Mouse (Mus musculus): ENCODE data around the gene Vmn1r74. TPM values are rescaled to one million over a fixed set of nuclear protein-coding genes. Genes with fewer than 3 reads are reported as not detected.
"Not testable (repeated sequence)": the region's sequence is repeated elsewhere in the genome, so short reads cannot be mapped to it uniquely, and the experiment has no call there.

The Vmn1r74 gene
- not detected for total RNA-seq (2021)
- long read RNA-seq, experiment 1: 0 reads
- long read RNA-seq, experiment 2: 0 reads

GRCm38 (mm10) chr7:11833680-11834079 is at the start of gene Vmn1r74:
Gene Vmn1r74, plus strand, starts transcription at chr7:11833980.
- no peak for DNase-seq (ENCODE audit: low spot score in 2 of 2)

GRCm38 (mm10) chr7:11813751-11814150 is 20.0 kb upstream of the Vmn1r74 start:
- no peak for DNase-seq (ENCODE audit: low spot score in 2 of 2)

GRCm38 (mm10) chr7:11822166-11822565 is 11.6 kb upstream of the Vmn1r74 start:
- DNase-seq (ENCODE audit: low spot score in 2 of 2): no peak

- DNase-seq (ENCODE audit: low spot score in 2 of 2): not testable (repeated sequence)
Measured at GRCm38 (mm10) chr7:11823246-11823645, 10.5 kb upstream of the Vmn1r74 start.

- DNase-seq (ENCODE audit: low spot score in 2 of 2): no peak
Measured at GRCm38 (mm10) chr7:11874330-11874729, 40.5 kb downstream of the Vmn1r74 start, which contains the start of gene Vmn1r75. Gene Vmn1r75, plus strand, starts transcription at chr7:11874630.

Other genes starting within 250 kb of the Vmn1r74 start
- not detected for gene Zscan4-ps3, start 224.7 kb upstream of the Vmn1r74 start, total RNA-seq (2021)
- gene Vmn1r72, start 153.8 kb upstream of the Vmn1r74 start, total RNA-seq (2021): not detected
- not detected for gene Vmn1r73, start 103.7 kb upstream of the Vmn1r74 start, total RNA-seq (2021)
- gene Vmn1r75, start 40.6 kb downstream of the Vmn1r74 start, total RNA-seq (2021): not detected
- gene Vmn1r76, start 104.2 kb downstream of the Vmn1r74 start, total RNA-seq (2021): not detected
- not detected for gene Vmn1r77, start 202.8 kb downstream of the Vmn1r74 start, total RNA-seq (2021)

Measured in gastrocnemius, postnatal 4 days (tissue).